Mouse (Mus musculus): ENCODE results near the gene Cntln.

The Cntln gene

DNA sequence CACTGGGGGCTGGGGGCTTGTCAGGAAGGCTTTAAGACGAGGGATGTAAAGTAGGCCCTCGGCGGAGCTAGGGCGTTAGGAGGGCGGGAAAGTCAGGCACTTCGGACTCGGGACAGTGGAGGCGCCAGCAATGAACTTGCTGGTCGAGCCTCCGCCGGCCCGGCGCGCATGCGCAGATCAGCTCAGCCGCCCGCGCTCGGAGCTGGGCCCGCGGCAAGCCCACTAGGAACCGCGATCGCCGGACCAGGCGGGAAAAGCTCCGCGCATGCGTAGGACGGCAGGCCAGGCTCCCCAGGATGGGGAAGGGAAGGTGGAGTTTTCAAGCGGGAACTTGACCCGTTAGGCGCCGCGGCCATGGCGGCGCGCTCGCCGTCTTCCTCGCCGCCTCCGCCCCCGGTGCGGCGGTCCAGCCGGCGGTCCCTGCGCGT is at the start of gene Cntln:
TSS of gene Cntln (plus strand) at position 199 of the 428 bp plus-strand sequence.
- peak; percentile 65 to 69 for DNase-seq (ENCODE audit: low read depth in 1 of 2, low spot score in 2 of 2)

DNA sequence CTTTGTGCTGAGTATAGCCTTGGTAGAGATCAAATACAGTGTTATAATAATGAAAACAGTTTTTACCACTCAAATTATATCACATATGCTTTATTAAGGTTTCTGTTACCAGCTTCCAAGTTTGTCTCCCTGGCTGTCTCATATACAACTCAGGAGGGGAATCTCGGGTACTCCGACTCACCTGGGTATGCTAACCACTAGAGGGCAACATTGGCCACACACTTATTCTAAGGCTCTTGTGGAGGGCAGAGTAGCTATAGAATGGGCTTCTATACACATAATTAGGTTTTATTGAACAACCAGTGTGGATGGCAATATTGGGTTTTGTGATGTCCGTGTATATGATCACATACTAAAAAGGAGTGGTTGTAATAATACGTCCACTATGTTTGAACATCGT is 47.1 kb upstream of the Cntln start:
- DNase-seq (ENCODE audit: low read depth in 1 of 2, low spot score in 2 of 2) = no peak

DNA sequence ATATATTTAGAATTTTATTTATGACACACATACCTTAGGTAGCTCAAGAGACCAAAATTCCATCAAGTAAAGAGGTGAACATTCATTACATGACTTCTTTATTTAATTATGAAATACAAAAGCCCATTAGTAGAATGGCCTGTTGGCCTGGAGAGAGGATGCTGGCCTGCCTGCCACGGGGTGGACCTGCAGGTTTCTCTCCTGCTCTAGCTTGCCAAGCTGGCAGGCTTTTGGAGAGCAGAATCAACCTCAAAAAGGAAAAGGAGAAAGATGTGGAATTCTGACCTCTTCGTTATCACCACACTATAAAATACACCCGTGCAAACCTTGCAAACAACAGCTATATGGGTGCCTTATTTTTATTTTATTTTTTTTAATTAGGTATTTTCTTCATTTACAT is 45.6 kb upstream of the Cntln start:
- DNase-seq (ENCODE audit: low read depth in 1 of 2, low spot score in 2 of 2) = no peak

DNA sequence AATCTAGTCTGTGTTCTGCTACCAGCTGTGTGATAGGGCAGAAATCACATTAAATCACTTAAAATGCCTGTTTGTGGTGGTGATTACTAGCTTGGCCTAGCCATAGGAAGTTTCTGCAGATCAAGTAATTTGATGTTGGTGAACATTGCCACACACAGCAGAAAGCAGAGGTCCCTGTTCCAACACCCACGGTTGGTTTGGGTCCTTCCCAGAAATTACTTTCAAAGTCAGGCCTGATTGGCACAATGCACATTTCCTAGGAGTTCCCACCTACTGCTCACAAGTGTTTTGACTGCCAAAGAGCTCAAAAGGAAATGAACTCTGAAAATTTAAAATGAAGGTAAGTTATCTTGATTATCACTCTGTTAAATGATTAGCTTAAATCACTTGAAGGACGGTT is 44.6 kb upstream of the Cntln start:
- no peak for DNase-seq (ENCODE audit: low read depth in 1 of 2, low spot score in 2 of 2)

DNA sequence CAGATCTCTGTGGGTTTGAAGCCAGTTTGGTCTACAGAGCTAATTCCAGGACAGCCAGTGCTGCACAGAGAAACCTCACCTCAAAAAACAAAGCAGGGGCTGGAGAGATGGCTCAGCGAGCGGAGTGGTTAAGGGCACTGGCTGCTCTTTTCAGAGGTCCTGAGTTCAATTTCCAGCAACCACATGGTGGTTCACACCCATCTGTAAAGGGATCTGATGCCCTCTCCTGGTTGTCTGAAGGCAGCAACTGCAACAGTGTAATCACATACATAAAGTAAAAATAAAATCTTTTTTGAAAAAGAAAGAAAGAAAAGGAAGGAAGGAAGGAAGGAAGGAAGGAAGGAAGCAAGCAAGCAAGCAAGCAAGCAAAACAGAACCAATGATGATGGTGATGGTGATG is 26.5 kb upstream of the Cntln start:
- no peak for DNase-seq (ENCODE audit: low read depth in 1 of 2, low spot score in 2 of 2)

DNA sequence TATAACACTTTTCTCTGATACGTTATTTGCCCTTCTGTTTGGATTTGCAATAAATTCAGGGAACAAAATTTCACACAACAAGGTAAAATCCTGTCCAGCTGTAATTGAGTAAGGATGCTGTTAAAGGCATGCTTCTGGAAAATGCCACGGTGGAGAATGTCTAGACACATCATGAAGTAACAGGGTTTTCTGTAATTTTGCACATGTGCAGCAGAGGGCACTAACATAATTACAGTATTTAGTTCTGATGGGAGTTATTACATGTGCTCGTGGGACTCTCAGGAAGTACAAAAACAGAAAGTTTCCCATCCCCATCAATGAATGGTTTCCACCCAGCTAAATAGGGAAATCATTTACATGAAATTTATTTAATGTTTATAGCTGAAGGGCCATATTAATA is 7.8 kb upstream of the Cntln start:
- no peak for DNase-seq (ENCODE audit: low read depth in 1 of 2, low spot score in 2 of 2)

DNA sequence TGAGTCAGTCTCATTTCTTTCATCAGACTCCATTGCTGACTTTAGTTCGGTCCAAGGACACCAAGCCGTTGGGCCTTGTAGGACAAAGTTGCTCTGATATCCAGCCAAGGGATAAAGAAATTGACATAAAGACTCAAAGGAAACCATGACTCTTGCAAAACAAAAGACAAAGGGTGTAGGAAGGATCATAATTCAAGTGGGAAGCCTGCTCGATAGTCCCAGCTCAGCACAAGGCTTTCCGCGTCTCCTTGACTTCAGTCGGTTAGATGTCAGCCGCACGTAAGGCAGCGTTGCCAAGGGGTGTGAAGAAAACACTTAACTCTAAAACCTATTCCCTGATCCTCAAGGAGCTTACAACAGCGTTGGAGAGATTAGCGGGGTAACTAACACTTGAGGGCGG is 463 bp upstream of the Cntln start:
- no peak for DNase-seq (ENCODE audit: low read depth in 1 of 2, low spot score in 2 of 2)

DNA sequence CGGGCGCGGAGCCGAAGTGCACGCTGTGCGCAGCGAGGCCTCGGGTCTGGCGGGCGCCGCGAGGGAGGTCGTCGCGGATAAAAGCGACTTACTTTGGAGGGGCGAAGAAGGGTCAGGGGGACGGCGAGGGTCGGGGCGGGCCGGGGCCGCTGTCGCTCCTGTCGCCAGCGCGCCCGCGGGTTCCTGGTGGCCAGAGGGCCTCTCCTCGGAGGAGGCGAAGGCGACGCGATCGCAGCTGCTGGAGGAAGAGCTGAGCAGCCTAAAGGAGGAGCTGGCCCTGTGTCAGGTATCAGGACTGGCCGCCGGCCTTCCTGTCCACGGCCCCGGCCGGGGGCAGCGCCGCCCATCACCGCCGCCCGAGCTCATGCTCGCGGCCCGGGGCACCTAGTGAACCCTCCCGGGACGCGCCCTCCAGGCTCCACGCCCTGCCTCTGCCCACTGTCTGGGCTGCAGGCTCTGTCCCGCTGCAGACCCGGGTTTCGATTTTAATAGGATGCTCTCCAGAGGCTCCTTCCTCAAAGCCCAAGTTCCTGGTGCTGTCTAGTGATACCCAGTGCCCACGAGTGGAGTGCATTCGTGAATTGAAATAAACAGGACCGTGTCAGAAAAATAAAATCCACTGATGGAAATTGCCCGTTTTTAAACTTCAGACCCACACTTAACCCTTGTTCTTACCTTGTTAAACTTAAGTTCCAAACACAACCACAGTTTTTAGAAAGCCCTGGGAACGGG is 596 bp downstream of the Cntln start:
- DNase-seq (ENCODE audit: low read depth in 1 of 2, low spot score in 2 of 2) = peak; percentile 5 to 13

DNA sequence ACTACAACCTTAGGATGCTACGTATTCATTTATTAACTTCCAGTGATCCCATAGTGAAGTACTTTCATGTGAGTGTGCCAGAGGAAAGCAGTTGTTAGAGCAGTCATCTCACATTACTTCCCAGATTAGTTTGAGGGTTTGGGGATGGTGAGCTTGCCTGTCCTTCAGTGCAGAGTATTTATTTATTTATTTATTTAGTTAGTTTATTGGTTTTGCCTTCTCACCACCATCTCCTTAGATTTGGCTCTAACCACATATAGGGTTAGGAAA is 1.1 kb downstream of the Cntln start:
- no peak for DNase-seq (ENCODE audit: low read depth in 1 of 2, low spot score in 2 of 2)

DNA sequence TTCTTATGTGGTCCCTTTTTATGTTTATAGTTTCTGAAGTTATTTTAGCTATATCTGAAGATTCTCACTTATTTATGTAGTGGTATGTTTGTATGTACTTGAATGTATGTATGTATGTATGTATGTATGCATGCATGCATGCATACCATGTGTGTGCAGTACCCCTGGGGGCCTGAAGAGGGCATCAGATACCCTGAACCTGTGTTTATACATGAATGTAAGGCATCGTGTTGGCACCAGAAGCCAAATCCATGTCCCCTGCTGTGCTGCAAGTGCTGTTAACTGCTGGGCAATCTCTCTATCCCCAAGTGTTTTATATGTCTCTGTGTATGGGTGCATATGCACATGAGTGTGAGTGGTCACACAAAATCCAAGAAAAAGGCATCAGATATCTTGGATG is 34.3 kb downstream of the Cntln start:
- DNase-seq (ENCODE audit: low read depth in 1 of 2, low spot score in 2 of 2) = no peak

DNA sequence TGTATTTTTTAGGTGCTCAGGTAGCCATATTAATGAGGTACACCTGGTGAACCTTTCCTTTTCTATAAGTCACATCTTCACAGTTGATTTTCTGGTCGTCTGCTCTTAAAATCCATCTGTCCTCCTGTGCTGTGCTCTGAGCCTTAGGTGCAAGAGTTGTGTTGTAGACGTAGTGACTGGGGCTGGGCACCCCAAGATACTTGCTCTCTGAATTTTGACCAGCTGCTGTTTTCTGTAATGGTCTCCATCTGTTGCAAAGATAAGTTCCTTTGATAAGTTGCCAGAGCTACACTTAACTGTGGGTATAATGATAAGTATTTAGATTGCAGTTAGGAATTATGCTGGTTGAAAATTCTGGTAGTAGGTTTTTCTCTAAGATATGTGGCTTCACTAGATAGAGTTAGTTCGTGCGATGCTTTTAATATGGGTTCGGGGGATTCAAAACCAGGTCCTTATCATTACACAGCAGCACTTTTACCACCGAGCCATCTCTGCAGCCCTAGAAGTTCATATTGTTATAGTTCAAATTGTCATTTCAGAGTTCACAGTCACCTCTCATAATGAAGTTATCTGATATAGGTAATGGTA is 50.3 kb downstream of the Cntln start:
- no peak for DNase-seq (ENCODE audit: low read depth in 1 of 2, low spot score in 2 of 2)

DNA sequence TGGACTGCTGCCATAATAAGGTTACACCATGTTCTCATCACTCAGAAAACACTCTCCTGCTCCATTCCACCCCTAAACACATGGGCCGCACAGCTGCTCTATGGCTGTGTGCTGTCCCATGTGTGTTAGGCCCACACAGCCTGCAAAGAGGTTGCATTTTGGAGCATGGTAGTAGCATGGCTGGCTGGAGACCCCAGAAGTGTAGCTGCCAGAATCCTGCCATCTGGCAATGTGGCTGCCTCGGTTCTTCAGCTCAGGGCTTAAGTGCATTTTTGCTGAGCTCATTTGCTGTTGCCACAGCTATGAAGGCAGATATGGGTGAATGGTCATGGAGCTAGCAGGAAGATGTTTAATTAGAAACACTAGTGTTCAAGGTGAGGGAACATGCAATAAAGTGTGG is 58.0 kb downstream of the Cntln start:
- no peak for DNase-seq (ENCODE audit: low read depth in 1 of 2, low spot score in 2 of 2)

DNA sequence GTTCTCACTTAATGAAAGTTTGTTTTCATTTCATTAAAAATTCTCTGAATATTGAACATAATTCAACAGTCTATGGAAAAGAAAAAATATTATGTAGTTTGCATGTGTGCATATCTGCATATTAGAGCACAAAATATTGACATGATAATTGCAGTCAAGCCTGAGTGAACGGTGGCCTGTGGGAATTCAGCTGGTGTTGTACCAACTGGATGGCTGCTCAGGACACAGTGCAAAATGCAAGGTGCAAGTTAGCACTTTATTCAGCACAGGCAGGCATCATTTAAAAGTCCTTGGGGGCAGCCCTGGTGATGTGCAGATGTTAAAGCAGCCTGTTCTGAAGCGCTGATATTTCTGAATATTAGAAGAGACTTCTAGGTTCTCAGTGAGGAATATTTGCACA is 58.5 kb downstream of the Cntln start:
- DNase-seq (ENCODE audit: low read depth in 1 of 2, low spot score in 2 of 2) = no peak

DNA sequence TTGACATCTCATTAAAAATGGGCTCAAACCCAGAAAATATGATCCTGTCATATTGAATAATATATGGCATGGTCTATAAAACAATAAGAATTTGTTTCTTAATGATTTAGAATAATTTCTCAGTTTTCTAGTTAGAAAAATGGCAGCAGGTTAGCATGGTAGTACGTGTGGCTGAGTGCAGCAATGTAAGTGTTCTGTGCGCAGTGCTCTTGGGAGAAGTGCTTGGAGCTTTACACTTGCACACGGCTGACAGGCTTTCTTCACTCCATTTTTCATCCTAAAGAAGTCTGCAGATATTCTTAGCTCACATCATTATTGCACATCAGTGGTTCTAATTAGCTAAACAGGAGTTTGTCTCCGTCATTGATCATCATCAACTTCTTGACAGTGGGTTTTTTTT is 60.0 kb downstream of the Cntln start:
- DNase-seq (ENCODE audit: low read depth in 1 of 2, low spot score in 2 of 2) = no peak

DNA sequence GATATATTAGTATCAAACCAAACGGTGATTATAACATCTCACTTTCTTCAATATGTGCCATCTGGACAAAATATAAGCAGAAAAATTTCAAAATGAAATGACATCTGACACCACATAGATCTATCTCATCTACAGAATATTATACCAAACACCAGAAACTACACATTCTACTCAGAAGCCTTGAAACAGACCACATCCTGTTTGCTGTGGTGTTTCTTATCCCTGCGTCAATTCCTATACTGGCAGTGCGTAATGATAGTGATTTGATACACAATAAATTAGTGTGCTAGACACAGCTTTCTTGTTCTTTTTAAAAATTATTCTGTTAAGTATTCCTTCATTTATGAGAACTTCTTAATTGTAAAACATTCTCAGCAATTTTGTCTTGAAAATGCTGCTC is 62.3 kb downstream of the Cntln start:
- DNase-seq (ENCODE audit: low read depth in 1 of 2, low spot score in 2 of 2) = no peak

DNA sequence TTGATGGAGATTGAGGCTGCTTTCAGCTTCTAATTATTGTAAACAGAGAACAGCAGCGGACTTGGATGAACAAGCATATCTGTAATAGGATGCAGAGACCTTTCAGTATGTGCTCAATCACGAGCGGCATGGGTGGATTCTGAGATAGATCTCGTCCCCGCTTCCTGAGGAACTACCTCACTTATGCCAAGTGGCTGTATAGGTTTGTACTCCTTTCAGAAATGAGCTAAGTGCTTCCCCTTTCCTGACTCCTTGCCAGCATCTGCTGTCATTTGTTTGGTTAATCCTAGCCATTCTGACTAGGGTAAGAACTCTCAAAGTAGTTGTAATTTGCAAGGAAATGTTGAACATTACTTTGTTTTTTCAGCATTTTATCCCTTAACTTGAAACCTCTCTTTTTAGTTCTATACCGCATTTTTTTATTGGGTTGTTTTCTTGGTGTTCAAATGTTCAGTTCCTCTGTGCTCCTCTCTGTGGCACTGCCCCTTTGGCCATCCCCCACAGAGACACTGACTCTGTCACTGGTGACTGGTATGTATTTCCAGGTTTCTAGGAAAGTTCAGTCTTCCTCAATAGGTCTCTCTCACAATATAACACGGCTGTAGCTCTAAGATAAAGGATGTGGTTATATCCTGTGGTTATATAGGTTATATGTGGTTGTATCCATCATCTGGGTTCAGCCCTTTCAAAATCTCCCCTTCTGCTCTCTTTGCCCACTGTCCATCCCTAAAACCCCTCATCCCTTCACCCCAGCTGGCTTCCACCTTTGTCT is 93.0 kb downstream of the Cntln start:
- DNase-seq (ENCODE audit: low read depth in 1 of 2, low spot score in 2 of 2) = no peak

DNA sequence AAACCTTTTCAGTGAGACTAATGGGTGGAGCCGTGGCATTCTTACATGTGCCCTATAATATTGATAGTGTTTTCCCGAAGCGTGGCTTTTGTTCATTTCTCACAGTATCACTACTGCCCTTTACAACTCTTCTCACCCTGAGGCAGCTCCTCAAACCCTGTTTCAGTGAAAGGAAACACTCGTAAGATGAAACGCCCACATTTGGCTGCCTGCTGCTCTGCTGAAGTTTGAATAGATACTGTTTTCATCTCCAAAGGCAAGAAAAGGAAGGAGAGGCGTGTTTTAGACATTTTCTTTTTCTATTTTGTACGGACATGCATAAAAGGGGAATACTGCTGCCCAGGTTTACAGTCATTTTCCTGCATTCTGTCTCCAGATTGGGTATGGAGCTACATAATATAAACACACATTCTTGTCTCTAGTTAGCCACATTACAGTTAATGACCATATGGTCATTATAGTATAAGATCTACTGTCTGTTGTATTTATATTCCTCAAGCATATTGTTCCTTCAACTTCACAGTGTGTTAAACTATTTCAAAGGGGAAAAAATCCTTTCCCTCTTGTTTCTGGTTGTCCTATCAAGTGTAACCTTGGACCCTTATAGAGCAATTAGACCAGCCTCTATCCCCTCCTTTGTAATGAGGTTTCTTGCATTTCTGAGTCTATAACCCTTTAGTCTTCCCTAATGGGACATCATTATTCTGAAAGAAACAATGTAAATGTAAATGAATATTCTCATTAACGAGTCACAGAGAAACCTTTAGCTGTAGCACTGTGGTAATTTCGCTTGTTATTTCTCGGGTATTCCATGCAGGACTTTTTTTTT is 111.6 kb downstream of the Cntln start:
- DNase-seq (ENCODE audit: low read depth in 1 of 2, low spot score in 2 of 2) = no peak

DNA sequence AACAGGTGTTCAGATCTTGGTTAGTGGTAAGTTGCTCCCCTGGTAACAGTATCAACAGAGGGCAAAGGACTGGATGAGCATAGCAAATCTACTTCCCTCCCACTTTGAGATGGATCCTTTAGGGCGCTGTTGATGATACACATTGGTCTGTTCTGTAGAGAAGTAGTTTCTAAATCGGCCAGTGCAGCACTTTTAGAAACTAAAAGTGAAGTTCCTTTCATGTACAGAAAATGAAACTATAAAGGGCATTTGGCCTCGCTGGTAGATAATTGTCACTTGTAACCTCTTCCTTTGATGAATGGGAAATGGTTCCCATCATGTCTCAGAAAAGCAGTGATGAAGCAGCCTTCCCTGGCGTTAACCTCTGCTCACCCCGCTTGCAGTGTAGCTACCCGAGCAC is 121.5 kb downstream of the Cntln start:
- DNase-seq (ENCODE audit: low read depth in 1 of 2, low spot score in 2 of 2) = no peak

DNA sequence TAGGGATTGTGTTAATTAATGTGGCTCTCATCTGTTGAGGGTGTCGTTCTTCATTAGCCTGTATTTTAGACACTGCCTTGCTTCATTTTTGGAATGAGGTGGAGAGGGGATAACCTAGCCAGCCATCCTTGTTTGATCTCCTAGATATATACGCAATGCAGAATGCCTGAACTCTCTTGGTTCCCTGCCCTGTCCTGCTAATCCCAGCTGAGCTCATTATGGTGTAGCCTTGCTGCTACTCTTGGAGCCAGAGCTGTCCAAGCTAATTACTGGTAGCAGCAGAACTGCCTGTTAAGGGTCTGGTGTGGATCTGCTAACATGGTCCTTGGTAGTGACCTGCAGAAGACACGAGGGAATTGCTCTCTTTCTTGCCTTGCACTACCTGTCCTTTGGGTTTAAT is 122.7 kb downstream of the Cntln start:
- DNase-seq (ENCODE audit: low read depth in 1 of 2, low spot score in 2 of 2) = no peak

DNA sequence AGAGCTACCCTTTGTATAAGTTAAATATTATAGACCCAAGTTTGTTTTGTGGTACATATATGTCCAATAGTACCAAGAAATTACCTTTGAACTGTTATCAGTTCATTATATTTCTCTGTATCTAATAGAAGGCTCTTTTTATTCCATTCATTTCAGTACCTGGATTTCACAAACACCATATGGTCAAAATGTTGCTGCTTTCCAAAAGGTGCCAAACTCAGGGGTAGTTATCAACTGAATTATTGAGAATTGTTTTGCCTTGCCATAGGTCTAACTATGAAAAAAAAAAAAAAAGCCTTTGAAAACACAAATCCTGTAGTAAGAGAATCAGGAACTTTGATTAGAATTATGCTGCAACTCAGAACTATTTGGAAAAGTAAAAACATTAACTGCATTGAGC is 126.7 kb downstream of the Cntln start:
- no peak for DNase-seq (ENCODE audit: low read depth in 1 of 2, low spot score in 2 of 2)

DNA sequence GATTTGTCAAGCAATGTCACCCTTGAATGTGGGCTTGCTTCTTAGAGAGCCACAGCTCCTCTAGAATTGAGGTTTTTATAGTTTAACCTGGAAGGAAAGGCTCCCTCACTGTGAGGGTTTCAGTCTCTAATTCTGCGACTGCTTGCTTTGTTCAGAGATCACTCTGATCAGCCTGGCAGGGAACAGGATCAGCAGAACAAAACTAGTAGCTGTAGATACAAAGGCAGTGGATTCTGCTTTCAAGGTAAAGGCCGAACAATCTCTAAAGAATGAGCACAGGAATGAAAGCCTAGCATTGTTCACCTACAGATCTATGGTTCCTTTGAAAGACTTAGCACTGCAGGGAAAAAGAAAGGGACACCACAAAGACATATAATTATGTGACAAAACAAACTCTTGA is 161.6 kb downstream of the Cntln start:
- DNase-seq (ENCODE audit: low read depth in 1 of 2, low spot score in 2 of 2) = no peak

Data from monocyte, adult 2 months (primary cell).